Mouse (Mus musculus): ENCODE results near the gene Bpifc. TPM values are rescaled to one million over a fixed set of nuclear protein-coding genes. Genes with fewer than 3 reads are reported as not detected.

The Bpifc gene
- polyA plus RNA-seq, 1 experiment from 2014 or later: not detected

DNA sequence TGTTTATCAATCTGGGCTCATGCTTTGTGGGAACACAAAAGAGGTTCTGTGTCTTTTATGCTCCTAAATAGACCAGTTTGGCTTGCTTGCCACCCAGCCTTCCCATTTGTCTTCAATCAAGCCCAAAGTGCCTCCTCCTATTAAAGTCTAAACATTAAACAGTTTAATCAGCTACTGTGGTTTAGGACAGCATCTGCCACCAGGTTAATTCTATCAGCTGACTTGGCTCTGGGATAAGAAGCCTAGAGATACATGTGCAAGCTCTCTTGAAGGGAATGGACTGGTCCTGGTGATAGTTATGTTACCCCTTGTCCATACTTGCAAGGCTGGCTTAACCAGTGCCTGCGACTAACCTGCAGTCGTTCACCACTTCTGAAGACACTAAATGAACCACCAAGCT is 38.8 kb upstream of the Bpifc start:
- H3K4me2 ChIP-seq (ENCODE audit: low read depth, low read length): no peak overlapping the region
- WGBS (ENCODE audit: insufficient replicate concordance): 80% methylated on average over 2 of the region's 2 CpGs
- ATAC-seq: no peak
- no peak overlapping the region for H3K4me3 ChIP-seq (ENCODE audit: low read depth, low read length)
- DNase-seq: no peak
- no peaks in the 10 kb centered on the region for H3K27me3 ChIP-seq (ENCODE audit: insufficient read depth, low read length)
- no peaks in the 10 kb centered on the region for H3K9me3 ChIP-seq (ENCODE audit: low read length)
- peaks cover 7% of the 10 kb centered on the region; the same call in 1 of the 2 replicates for H3K4me1 ChIP-seq (ENCODE audit: insufficient read depth)
- no peak for TF ChIP-seq CTCF (IDR thresholded peaks at IDR 0.05; ENCODE audit: low read depth)
- TF ChIP-seq EP300 (IDR thresholded peaks at IDR 0.05; ENCODE audit: low read depth): no peak
- peaks cover 51% of the 10 kb centered on the region for H3K36me3 ChIP-seq (replicated peaks; ENCODE audit: insufficient read depth, low read length)
- H3K27ac ChIP-seq (ENCODE audit: low read depth): no peak overlapping the region
- no peak overlapping the region for H3K9ac ChIP-seq (replicated peaks)

DNA sequence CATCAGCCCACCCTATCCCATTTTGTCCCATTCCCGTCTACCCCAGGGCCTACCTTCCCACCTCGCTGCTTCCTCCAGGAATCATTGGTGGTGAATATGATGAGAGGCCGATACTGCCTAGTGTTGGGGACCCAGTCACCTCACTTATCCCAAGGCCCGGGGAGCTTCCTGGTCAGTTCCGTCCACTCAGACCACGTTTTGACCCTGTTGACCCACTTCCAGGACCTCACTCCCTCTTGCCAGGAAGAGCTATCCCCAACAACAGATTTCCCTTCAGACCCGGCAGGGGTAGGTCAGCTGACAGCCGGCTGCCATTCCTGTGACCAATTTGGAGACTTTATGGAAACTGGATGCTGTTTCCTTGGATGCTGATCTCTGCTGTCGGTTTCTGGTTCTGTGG is 36.1 kb upstream of the Bpifc start:
- no peaks in the 10 kb centered on the region for H3K9me3 ChIP-seq (ENCODE audit: low read length)
- no peak for TF ChIP-seq CTCF (IDR thresholded peaks at IDR 0.05; ENCODE audit: low read depth)
- TF ChIP-seq EP300 (IDR thresholded peaks at IDR 0.05; ENCODE audit: low read depth): no peak

DNA sequence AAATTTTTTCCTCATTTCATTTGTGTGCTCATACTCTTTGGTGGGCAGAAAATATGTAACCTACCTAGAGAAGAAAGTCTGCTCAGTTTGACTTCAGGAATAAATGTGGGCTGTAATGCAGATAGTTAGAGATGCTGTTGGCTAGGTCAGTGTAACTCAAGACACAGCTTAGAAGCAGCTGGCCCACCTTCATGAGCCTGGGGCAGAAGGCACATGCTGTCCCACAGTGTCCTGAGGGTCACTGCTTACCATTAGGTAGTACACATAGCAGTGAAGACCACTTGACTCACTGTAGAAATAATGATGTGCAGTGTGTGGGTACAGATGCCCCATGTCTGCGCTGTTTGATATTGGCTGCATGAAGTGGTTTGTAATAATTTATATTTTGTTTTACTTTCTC is 34.7 kb upstream of the Bpifc start:
- Histone ChIP-seq H3K27me3 (ENCODE audit: insufficient read depth, low read length) (no peaks in the 10 kb centered on the region), H3K4me3 (ENCODE audit: low read depth, low read length) (no peak overlapping the region), H3K36me3 (replicated peaks; ENCODE audit: insufficient read depth, low read length) (peaks cover 75% of the 10 kb centered on the region), H3K4me2 (ENCODE audit: low read depth, low read length) (no peak overlapping the region), H3K9ac (replicated peaks) (no peak overlapping the region), H3K4me1 (ENCODE audit: insufficient read depth) (no peaks in the 10 kb centered on the region), H3K27ac (ENCODE audit: low read depth) (no peak overlapping the region), H3K9me3 (ENCODE audit: low read length) (no peaks in the 10 kb centered on the region)
- 98% methylated on average over 1 of the region's 1 CpGs for WGBS (ENCODE audit: insufficient replicate concordance)
- DNase-seq (no peak), ATAC-seq (no peak)
- TF ChIP-seq EP300 (IDR thresholded peaks at IDR 0.05; ENCODE audit: low read depth) (no peak), CTCF (IDR thresholded peaks at IDR 0.05; ENCODE audit: low read depth) (no peak)

More for the DNA sequence above, 36.1 kb upstream of the Bpifc start:
- ATAC-seq (no peak), DNase-seq (no peak)
- no peak overlapping the region for H3K27ac ChIP-seq (ENCODE audit: low read depth)
- H3K9ac ChIP-seq (replicated peaks): no peak overlapping the region
- H3K4me3 ChIP-seq (ENCODE audit: low read depth, low read length): no peak overlapping the region
- WGBS (ENCODE audit: insufficient replicate concordance): 90% methylated on average over 9 of the region's 9 CpGs
- H3K27me3 ChIP-seq (ENCODE audit: insufficient read depth, low read length): no peaks in the 10 kb centered on the region
- H3K36me3 ChIP-seq (replicated peaks; ENCODE audit: insufficient read depth, low read length): peaks cover 66% of the 10 kb centered on the region
- H3K4me2 ChIP-seq (ENCODE audit: low read depth, low read length): no peak overlapping the region
- H3K4me1 ChIP-seq (ENCODE audit: insufficient read depth): no peaks in the 10 kb centered on the region

DNA sequence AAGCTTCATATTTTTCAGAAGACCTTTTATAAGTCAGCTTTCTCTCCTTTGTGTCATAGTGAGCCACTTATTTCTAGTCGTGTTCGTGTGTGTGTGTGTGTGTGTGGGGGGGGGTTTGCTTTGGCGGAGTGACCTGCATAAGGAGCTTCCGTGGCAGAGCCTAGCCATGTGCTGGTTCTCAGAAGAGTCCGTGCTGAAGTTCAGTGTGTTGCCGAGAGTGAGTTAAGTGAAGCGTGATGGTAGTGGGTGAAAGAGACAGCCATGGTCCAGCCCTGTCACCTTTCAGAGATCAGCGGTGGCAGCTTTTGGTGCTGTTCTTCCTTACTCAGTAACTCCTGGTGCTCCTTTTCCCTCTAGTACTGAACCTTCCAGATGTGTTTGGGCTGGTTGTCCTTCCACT is 32.4 kb upstream of the Bpifc start:
- DNase-seq (no peak), ATAC-seq (no peak)
- 90% methylated on average over 8 of the region's 8 CpGs for WGBS (ENCODE audit: insufficient replicate concordance)
- Histone ChIP-seq H3K4me1 (ENCODE audit: insufficient read depth) (no peaks in the 10 kb centered on the region), H3K27me3 (ENCODE audit: insufficient read depth, low read length) (no peaks in the 10 kb centered on the region), H3K27ac (ENCODE audit: low read depth) (no peak overlapping the region), H3K9me3 (ENCODE audit: low read length) (no peaks in the 10 kb centered on the region), H3K36me3 (replicated peaks; ENCODE audit: insufficient read depth, low read length) (peaks cover 59% of the 10 kb centered on the region), H3K4me3 (ENCODE audit: low read depth, low read length) (no peak overlapping the region), H3K4me2 (ENCODE audit: low read depth, low read length) (no peak overlapping the region), H3K9ac (replicated peaks) (no peak overlapping the region)
- no peak for TF ChIP-seq CTCF (IDR thresholded peaks at IDR 0.05; ENCODE audit: low read depth)

DNA sequence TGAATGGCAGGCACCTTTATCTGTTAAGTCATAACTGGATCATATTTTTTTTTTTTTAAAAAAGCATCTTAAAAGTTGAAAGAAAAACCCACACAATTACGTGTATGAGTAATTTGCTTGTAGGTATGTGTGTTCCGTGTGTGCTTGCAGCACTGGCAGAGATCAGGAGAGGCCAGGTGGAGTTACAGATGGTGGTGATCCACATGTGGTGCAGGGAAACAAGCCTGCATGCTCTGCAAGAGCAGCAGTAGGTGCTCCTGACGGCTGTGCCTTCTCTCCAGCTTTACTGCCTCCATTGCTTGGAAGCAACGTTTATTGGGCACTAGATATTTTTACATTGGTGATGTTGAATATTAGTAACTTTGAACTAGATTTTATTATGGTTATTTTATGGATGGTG is 32.0 kb upstream of the Bpifc start:
- ATAC-seq (no peak), DNase-seq (no peak)
- no peak for TF ChIP-seq CTCF (IDR thresholded peaks at IDR 0.05; ENCODE audit: low read depth)
- no peak for TF ChIP-seq EP300 (IDR thresholded peaks at IDR 0.05; ENCODE audit: low read depth)
- H3K27me3 ChIP-seq (ENCODE audit: insufficient read depth, low read length): no peaks in the 10 kb centered on the region
- no peaks in the 10 kb centered on the region for H3K4me1 ChIP-seq (ENCODE audit: insufficient read depth)
- WGBS (ENCODE audit: insufficient replicate concordance): 83% methylated on average over 4 of the region's 4 CpGs
- H3K27ac ChIP-seq (ENCODE audit: low read depth): no peak overlapping the region
- H3K4me3 ChIP-seq (ENCODE audit: low read depth, low read length): no peak overlapping the region
- H3K9ac ChIP-seq (replicated peaks): no peak overlapping the region
- no peaks in the 10 kb centered on the region for H3K9me3 ChIP-seq (ENCODE audit: low read length)
- H3K4me2 ChIP-seq (ENCODE audit: low read depth, low read length): no peak overlapping the region
- peaks cover 62% of the 10 kb centered on the region for H3K36me3 ChIP-seq (replicated peaks; ENCODE audit: insufficient read depth, low read length)

DNA sequence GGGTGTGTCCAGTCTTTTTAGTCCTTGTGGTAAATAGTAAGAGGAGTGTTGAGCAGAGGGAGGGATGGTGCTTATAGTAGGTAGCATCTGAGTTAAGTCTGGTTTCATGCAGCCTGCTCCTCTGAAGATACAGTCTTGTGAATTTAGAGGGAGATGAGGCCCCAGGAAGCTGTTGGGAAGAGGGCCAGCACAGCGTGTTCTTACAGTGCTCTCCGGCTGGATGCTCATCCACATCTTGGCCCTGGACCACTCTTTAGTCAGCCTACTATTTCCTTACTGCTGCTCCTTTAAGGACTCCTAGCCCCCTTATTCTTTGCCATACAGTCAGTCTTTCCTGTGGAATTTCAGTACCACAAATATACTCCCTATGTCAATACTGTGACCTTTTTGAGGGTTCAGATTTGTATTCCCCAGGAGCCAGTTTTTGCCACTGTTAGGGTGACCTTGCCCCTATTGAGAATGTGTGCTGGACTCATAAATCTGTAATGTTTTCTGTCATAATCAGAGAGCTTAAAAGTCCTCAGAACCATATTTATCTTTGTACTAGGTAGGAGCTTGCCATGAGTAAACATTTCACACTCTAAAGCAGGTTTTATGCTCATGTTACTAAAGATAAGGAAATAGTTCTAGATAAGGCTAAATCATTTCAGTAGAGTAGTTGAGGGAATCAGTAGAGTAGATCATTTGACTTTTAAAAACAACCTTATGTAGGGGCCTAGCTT is 22.5 kb upstream of the Bpifc start:
- DNase-seq: no peak
- Histone ChIP-seq H3K27me3 (ENCODE audit: insufficient read depth, low read length) (no peaks in the 10 kb centered on the region), H3K27ac (ENCODE audit: low read depth) (no peak overlapping the region), H3K9me3 (ENCODE audit: low read length) (no peaks in the 10 kb centered on the region), H3K4me3 (ENCODE audit: low read depth, low read length) (no peak overlapping the region), H3K36me3 (replicated peaks; ENCODE audit: insufficient read depth, low read length) (peaks cover 72% of the 10 kb centered on the region), H3K4me1 (ENCODE audit: insufficient read depth) (no peaks in the 10 kb centered on the region), H3K9ac (replicated peaks) (no peak overlapping the region), H3K4me2 (ENCODE audit: low read depth, low read length) (no peak overlapping the region)
- TF ChIP-seq CTCF (IDR thresholded peaks at IDR 0.05; ENCODE audit: low read depth) (no peak), EP300 (IDR thresholded peaks at IDR 0.05; ENCODE audit: low read depth) (no peak)
- no peak for ATAC-seq
- WGBS (ENCODE audit: insufficient replicate concordance): 82% methylated on average over 2 of the region's 2 CpGs

Measured in liver, postnatal 0 days (tissue).